Mouse (Mus musculus) olfactory bulb, adult 2 months (tissue): Measurements from ENCODE around the gene Cep19.

Source experiments
- CTCF ChIP-seq: fragments of 200-500 bp; IDR thresholded peaks from 2 replicates; pipeline ENCODE4 v1.5.1; 2012; ENCODE audit warnings: low read depth, mild to moderate bottlenecking, low read length, moderate library complexity; ENCODE audit not compliant: insufficient read depth
- POLR2A ChIP-seq: fragments of 200-500 bp; IDR thresholded peaks from 2 replicates; pipeline ENCODE4 v1.6.1; 2012; ENCODE audit warnings: mild to moderate bottlenecking, low read depth, low read length, moderate library complexity; ENCODE audit not compliant: insufficient read depth

- TF ChIP-seq CTCF (no peak), POLR2A (no peak)
These were observed 7.9 kb downstream of the Cep19 start for GRCm38 (mm10) chr16:32107342-32108045.
